ENCODE assay signal across 8 mouse cellular contexts in genomic region chr13:13481033-13481432, GRCm38 (mm10). TPM values are rescaled to one million over a fixed set of nuclear protein-coding genes. Genes with fewer than 3 reads are reported as not detected.
DNase-seq lines count a peak whose midpoint lies in the region; ATAC-seq and TF ChIP-seq lines count a peak whose summit lies in the region.

No protein-coding gene starts in this region.

- WGBS in heart, embryonic 10.5 days, result 57% methylated on average over 5 of the region's 5 CpGs
- 23% methylated on average over 5 of the region's 5 CpGs for WGBS in forebrain, postnatal 0 days
- 21% methylated on average over 5 of the region's 5 CpGs for WGBS in hindbrain, embryonic 14.5 days
- 69% methylated on average over 5 of the region's 5 CpGs for WGBS in liver, embryonic 11.5 days

- H3K27me3 ChIP-seq in heart, embryonic 10.5 days (ENCODE audit: insufficient read depth, poor library complexity, severe bottlenecking), result no peaks in the 10 kb centered on the region
- no peaks in the 10 kb centered on the region for H3K27me3 ChIP-seq in forebrain, postnatal 0 days (ENCODE audit: insufficient read depth, low read length)
- H3K27me3 ChIP-seq in hindbrain, embryonic 14.5 days (ENCODE audit: control insufficient read depth, insufficient read depth, low read length), result no peaks in the 10 kb centered on the region
- no peaks in the 10 kb centered on the region for H3K27me3 ChIP-seq in liver, embryonic 11.5 days (replicated peaks; ENCODE audit: control insufficient read depth, insufficient read depth, low read length)

- H3K9me3 ChIP-seq in heart, embryonic 10.5 days, result no peaks in the 10 kb centered on the region
- no peaks in the 10 kb centered on the region for H3K9me3 ChIP-seq in forebrain, postnatal 0 days (ENCODE audit: low read length)
- H3K9me3 ChIP-seq in hindbrain, embryonic 14.5 days (ENCODE audit: control insufficient read depth, low read length), result no peaks in the 10 kb centered on the region
- no peaks in the 10 kb centered on the region for H3K9me3 ChIP-seq in liver, embryonic 11.5 days (ENCODE audit: control insufficient read depth, low read length)

- peaks cover 8% of the 10 kb centered on the region; the same call in 1 of the 2 replicates for H3K4me1 ChIP-seq in heart, embryonic 10.5 days
- no peaks in the 10 kb centered on the region for H3K4me1 ChIP-seq in forebrain, postnatal 0 days (ENCODE audit: insufficient read depth)
- H3K4me1 ChIP-seq in hindbrain, embryonic 14.5 days (replicated peaks; ENCODE audit: control insufficient read depth, insufficient read depth, low read length), result no peaks in the 10 kb centered on the region
- H3K4me1 ChIP-seq in liver, embryonic 11.5 days (replicated peaks; ENCODE audit: control insufficient read depth, insufficient read depth, low read length), result no peaks in the 10 kb centered on the region

- DNase-seq in heart, adult 18-20 months, result peak; percentile 77 to 87
- DNase-seq in heart, embryonic 10.5 days (ENCODE audit: low spot score), result no peak
- DNase-seq in forebrain, postnatal 0 days, result peak; percentile 32
- DNase-seq in hindbrain, embryonic 14.5 days (ENCODE audit: low spot score), result no peak
- peak; percentile 16 for DNase-seq in lung, postnatal 25 days (ENCODE audit: low spot score)
- no peak for DNase-seq in liver, embryonic 11.5 days (ENCODE audit: low spot score)

- H3K36me3 ChIP-seq in heart, embryonic 10.5 days, result peaks cover 18% of the 10 kb centered on the region
- no peaks in the 10 kb centered on the region for H3K36me3 ChIP-seq in forebrain, postnatal 0 days (ENCODE audit: insufficient read depth)
- H3K36me3 ChIP-seq in hindbrain, embryonic 14.5 days (replicated peaks; ENCODE audit: control insufficient read depth, insufficient read depth), result no peaks in the 10 kb centered on the region
- H3K36me3 ChIP-seq in liver, embryonic 11.5 days (ENCODE audit: control insufficient read depth, insufficient read depth, low read length), result peaks cover 2% of the 10 kb centered on the region; the same call in 1 of the 2 replicates

- peak; percentile 93 for ATAC-seq in cerebellum, adult (ENCODE audit: insufficient number of reproducible peaks, low FRiP score, low TSS enrichment)
- ATAC-seq in forebrain, postnatal 0 days, result peak; percentile 81
- ATAC-seq in hindbrain, embryonic 14.5 days (ENCODE audit: low FRiP score), result peak; percentile 88
- ATAC-seq in liver, embryonic 11.5 days (replicated peaks; ENCODE audit: low FRiP score), result no peak
- no peak for ATAC-seq in erythroblast, adult 5-6 weeks (replicated peaks; ENCODE audit: low FRiP score, poor library complexity, severe bottlenecking)

- TF ChIP-seq CTCF in forebrain, postnatal 0 days (IDR thresholded peaks at IDR 0.05; ENCODE audit: low read depth), result no peak

- H3K4me2 ChIP-seq in forebrain, postnatal 0 days (ENCODE audit: low read depth), result no peak overlapping the region
- no peak overlapping the region for H3K4me2 ChIP-seq in hindbrain, embryonic 14.5 days (replicated peaks)
- H3K4me2 ChIP-seq in liver, embryonic 11.5 days, result no peak overlapping the region

- no peak overlapping the region for H3K4me3 ChIP-seq in heart, embryonic 10.5 days
- H3K4me3 ChIP-seq in forebrain, postnatal 0 days (ENCODE audit: low read depth, low read length), result no peak overlapping the region
- no peak overlapping the region for H3K4me3 ChIP-seq in hindbrain, embryonic 14.5 days (replicated peaks; ENCODE audit: low read length)
- no peak overlapping the region for H3K4me3 ChIP-seq in liver, embryonic 11.5 days (ENCODE audit: low read depth, low read length)

- no peak overlapping the region for H3K27ac ChIP-seq in heart, embryonic 10.5 days
- no peak overlapping the region for H3K27ac ChIP-seq in forebrain, postnatal 0 days (ENCODE audit: low read depth, low read length)
- peak overlapping the region; percentile 54 for H3K27ac ChIP-seq in hindbrain, embryonic 14.5 days
- H3K27ac ChIP-seq in liver, embryonic 11.5 days (ENCODE audit: low read depth, low read length), result no peak overlapping the region

- no peak overlapping the region for H3K9ac ChIP-seq in forebrain, postnatal 0 days
- H3K9ac ChIP-seq in hindbrain, embryonic 14.5 days, result no peak overlapping the region
- no peak overlapping the region for H3K9ac ChIP-seq in liver, embryonic 11.5 days (ENCODE audit: low read depth, low read length)

RNA-seq across cellular contexts. Expression of gene Nid1, which starts 43.7 kb away (rescaled TPM):
- total RNA-seq in heart, adult 18-20 months (2021), result 10 to 100 TPM; 44.3 to 51.5 TPM
- 64.5 and 77.2 TPM in 2 replicates for polyA plus RNA-seq in heart, embryonic 10.5 days (2016; fragmentation: Nextera tagmentation; extraction: Ambion mirVana)
- 28.8 and 53.5 TPM in 2 replicates for total RNA-seq in forebrain, postnatal 0 days (2014; rRNA removed)
- 18.1 and 21.6 TPM in 2 replicates for polyA plus RNA-seq in forebrain, postnatal 0 days (2015; fragmentation: Nextera tagmentation; extraction: Ambion mirVana)
- 72.9 and 77.3 TPM in 2 replicates for polyA plus RNA-seq in hindbrain, embryonic 14.5 days (2014; fragmentation: Nextera tagmentation; extraction: Ambion mirVana)
- 32.6 and 38.0 TPM in 2 replicates for polyA plus RNA-seq in liver, embryonic 11.5 days (2014; fragmentation: Nextera tagmentation; extraction: Ambion mirVana)
- total RNA-seq in erythroblast, adult 5-6 weeks (2015; ENCODE audit: low replicate concordance), result 0.63 TPM in 1 of 2 replicates, not detected in the other
- not detected in 2 replicates for total RNA-seq in erythroblast, adult 5-6 weeks (2017; ENCODE audit: low replicate concordance)

Comparison
In these comparisons a context has a peak if more than half of its experiments do, and no peak if none do; other contexts are left out.
1. DNase-seq: peak in heart, adult 18-20 months (2 of 2), forebrain, postnatal 0 days (single experiment) and lung, postnatal 25 days (single experiment); none in heart, embryonic 10.5 days (single experiment), hindbrain, embryonic 14.5 days (single experiment) and liver, embryonic 11.5 days (single experiment).
2. ATAC-seq: peak in cerebellum, adult (single experiment), forebrain, postnatal 0 days (single experiment) and hindbrain, embryonic 14.5 days (single experiment); none in liver, embryonic 11.5 days (single experiment) and erythroblast, adult 5-6 weeks (single experiment).